Mouse (Mus musculus) MN1 (cell line): Measurements from ENCODE around the gene Ntm.

Experiments
- DNase-seq: peaks from one replicate; pipeline ENCODE4 v3.0.0-alpha.2; 2016; ENCODE audit warnings: low spot score

Gene Ntm

GRCm38 (mm10) chr9:29884062-29884461, 78.9 kb downstream of the Ntm start:
- no peak for DNase-seq

- DNase-seq, result no peak
Measured at GRCm38 (mm10) chr9:29881614-29882013, 81.3 kb downstream of the Ntm start.

- no peak for DNase-seq
Measured at GRCm38 (mm10) chr9:29877583-29877982, 85.4 kb downstream of the Ntm start.

DNA sequence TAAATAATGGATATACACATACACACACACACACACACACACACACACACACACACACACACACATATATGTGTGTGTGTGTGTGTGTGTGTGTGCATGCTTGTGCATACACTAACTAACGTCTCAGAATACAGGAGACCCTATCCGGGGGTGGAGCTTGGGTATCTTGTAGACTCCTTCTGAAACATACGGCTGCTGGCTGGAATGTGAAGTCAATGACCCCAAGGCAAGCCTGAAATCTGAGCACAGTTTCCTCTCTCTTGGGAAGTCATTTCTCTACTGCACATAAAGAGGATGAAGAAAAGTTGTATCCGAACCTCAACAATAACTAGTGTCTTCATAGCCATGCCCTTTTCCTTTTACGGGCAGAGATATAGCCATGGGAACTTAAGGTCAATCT, 95.2 kb downstream of the Ntm start:
- no peak for DNase-seq

DNA sequence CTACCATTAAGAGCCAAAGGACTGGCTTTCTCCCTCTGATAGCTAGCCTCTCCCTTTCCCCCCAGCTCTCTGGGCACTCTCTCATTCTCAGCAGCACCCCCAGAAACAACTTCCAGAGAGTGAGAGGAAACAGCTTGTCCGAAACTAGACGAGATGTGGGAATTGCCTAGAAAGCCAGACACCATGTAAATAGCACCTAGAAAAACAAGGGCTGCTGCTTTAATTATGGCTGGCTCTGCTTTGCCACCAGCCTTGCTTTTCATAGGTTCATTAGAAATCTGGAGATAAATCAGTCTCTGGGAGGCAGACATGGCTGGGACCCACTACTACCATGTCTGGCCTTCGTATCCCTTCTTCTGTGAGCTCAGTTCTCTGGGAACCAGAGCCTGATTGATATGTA, 96.1 kb downstream of the Ntm start:
- DNase-seq, result no peak

GRCm38 (mm10) chr9:29866101-29866500, 96.8 kb downstream of the Ntm start:
- DNase-seq, result no peak

DNA sequence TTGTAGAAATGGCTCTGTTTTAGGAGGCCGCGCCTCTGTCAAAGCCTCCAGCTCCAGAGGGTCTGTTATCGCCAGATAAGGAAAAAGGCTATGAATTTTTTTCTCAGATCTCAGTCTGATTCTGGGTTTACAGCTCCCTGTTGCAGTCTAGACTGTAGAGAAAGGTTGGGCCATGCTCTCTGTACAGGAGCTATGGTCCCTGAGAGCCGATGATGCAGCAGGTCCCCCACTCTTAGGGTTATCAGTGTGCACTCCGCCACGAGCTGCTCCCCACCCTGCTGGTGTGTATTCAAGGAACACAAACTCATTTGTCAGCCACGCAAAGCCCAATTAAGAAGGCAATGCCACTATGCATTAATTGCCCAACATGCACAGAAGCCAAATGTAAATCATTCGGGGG, 97.4 kb downstream of the Ntm start:
- DNase-seq, result no peak

GRCm38 (mm10) chr9:29864886-29865285, 98.1 kb downstream of the Ntm start:
- DNase-seq, result no peak

GRCm38 (mm10) chr9:29862408-29862807, 100.5 kb downstream of the Ntm start:
- DNase-seq, result no peak

DNA sequence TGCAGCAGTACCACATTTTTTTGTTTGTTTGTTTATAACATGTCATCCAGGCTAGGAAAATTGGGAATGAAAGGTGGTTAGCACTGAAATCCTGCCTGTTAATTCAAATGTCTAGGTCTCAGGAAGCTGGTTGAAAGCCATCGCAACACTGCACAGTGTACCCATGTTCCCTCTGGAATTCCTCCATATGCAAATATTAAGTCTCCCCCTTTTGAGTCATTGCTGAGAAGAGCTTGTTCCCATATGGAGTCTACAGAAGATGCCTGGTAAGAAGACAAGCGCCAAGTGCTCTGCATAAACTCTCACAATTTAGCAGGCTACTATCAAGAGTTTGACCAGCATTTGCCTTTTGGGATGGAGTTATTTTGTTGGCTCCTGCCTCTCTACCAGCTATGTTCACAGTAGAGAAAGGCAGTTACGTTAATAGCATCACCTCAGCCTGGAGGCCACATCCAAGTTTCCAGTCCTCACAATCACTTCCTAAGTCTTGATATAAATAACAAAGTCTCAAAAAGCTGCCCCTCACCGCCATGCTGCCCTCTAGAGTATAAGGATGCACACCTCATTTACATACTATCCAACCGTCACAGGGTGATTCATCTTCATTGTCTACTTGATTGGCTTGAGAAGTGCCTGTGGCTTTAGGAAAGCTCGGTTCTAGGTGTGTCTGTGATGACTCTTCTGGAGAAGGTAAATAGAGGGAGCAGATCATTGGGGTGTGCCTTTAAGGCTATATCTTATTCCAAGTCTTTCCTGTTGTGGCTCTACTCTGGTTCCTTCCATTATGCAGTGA, 103.5 kb downstream of the Ntm start:
- no peak for DNase-seq

- DNase-seq, result no peak
Measured at GRCm38 (mm10) chr9:29848735-29849455, 114.0 kb downstream of the Ntm start.

- DNase-seq, result no peak
Measured at GRCm38 (mm10) chr9:29837344-29837743, 125.6 kb downstream of the Ntm start.

DNA sequence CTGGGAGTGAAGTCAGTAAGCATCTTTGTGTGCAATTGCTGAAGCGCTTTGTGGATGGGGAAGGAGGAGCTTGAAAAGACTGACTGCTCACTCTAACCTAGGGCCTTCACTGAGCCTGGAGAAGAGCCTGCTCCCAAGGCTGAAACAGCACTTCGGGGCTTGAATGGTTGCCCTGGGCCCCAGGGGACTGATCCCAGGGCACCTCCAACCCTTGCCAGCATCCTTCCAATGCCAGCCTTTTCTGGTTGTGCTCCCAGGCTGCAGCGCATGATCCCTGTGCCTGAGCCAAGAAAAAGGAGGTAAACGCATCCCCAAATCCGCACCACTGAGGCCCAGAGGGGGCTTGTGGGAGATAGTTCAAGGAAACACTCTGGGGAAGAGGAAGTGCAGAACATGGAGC, 128.0 kb downstream of the Ntm start:
- DNase-seq, result no peak

GRCm38 (mm10) chr9:29833781-29834180, 129.2 kb downstream of the Ntm start:
- DNase-seq, result no peak

- DNase-seq, result no peak
Measured at GRCm38 (mm10) chr9:29827240-29827660, 135.7 kb downstream of the Ntm start.

DNA sequence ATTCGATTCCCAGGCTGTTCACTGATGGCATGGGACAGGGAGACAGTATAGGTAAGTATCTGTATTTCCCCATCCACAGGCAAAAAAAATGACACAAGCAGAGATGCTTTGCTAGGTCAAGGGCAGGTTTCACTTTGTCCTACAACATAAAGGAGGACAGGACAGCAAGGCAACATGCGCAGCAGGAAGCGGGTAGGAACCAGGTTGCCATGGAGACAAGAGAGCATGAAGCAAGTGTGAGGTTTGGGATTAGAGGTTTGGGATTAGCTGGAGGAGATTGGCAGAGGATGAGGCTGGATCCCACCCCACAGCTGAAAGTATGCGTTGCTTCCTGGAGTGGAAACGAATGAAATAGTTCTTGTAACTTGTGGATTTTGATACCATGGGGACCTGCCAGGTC, 137.7 kb downstream of the Ntm start:
- no peak for DNase-seq

DNA sequence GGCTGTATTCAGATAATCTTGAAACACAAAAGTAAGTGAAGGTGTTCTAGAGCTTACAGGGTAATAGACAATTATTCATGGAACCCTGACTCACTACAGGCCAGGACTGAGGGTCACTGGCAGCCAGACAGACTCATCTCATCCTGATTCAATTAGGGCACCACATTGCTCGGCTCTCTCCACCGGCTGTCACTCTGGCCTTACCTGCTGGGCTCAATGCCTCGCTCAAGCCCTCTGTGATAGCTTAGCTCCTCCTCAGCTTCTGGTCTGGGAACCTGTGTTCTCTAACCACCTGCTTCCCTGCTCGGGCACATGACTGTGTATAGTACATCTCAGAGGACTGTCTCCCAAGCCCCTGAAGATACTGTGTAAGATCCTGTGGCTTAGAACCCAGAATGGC, 139.2 kb downstream of the Ntm start:
- no peak for DNase-seq

- DNase-seq, result no peak
Measured at GRCm38 (mm10) chr9:29812685-29813084, 150.3 kb downstream of the Ntm start.

GRCm38 (mm10) chr9:29806790-29807189, 156.2 kb downstream of the Ntm start:
- no peak for DNase-seq

DNA sequence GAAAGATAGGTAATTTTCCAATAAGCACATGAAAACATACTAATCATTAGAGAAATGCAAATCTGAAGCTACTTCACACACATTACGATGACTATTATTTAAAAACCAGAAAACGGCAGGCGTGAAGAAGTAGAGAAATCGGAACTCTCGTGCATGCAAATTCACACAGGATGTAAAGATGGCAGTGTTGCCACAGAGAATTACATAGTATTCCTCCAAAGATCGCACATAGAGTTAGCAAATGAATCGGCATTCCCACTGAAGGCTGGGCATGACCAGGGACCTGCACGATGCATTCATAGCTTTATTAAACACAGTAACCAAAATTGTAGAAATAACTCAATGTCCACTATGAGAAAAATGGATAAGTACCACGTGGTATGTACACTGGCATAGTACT, 158.5 kb downstream of the Ntm start:
- DNase-seq, result no peak

DNA sequence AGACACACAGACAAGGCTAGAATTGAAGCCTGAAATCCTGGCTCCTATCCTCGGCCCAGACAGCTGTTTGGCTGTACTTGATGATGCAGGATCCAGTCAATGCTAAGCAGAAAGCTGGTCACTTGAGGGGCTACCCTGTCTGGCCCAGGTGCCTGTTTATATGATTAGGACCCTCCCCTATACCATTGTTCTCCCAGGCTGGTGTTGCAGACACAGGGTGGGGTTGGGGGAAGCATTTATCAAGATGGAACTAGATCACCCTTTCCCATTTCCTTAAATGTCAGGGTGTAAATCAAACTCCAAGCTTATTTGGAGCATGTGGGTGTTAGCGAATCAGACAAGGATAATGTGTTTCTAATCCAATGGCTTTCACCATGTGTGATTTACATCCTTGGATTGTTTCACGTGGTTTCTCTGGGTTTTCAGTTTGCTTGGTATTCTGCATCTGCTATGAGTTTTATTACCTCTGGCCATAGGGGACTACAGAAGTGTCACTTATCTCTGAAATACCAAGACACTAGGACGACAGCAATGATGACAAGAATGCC, 159.1 kb downstream of the Ntm start:
- DNase-seq, result no peak

DNA sequence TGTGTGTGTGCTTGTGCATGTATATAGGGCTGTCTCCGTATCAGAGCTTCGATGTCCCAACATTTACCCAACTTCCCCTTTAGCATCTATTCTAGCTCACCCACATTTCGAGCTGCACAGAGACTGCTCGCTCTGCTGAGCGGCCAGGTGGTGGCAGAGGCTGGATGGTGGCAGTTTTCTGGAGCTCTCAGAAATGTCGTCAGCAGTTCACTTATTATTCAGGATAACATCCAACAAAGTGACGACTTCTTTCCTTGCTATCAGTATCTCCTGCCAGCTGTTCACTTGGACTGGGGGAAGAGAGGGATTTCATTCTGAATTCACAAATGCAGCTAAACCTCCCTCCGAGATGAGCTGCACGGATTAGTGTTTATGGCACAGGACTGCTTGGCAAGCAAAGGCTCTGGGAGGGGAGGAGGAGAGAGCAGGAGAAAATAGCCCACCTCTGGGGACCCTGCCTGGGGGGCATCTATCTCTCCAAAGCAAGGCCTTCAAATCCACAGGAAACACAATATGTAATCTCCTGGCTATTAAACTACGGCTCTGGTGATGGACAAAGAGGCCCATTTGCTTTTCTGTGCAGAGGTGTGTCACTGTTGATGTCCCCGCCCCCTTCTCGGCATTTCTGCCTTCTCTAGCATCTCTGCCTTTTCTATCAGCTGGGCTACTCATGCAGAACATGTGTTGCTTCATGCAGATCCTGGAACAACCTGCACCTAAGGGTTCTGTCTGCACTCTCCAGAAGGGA, 159.8 kb downstream of the Ntm start:
- no peak for DNase-seq
